Mouse (Mus musculus): ENCODE results near the gene Ube2d3.

Ube2d3 gene

GRCm38 (mm10) chr3:135437758-135438495 lies at the start of gene Ube2d3:
Gene Ube2d3, plus strand, starts transcription at chr3:135438149.
- DNase-seq (ENCODE audit: low spot score) = peak; percentile 89

GRCm38 (mm10) chr3:135393186-135393585 lies 44.8 kb upstream of the Ube2d3 start:
- DNase-seq (ENCODE audit: low spot score) = no peak

GRCm38 (mm10) chr3:135395085-135395484 lies 42.9 kb upstream of the Ube2d3 start:
- DNase-seq (ENCODE audit: low spot score) = no peak

- no peak for DNase-seq (ENCODE audit: low spot score)
Observed at GRCm38 (mm10) chr3:135396081-135396480, 41.9 kb upstream of the Ube2d3 start.

GRCm38 (mm10) chr3:135397112-135397511 lies 40.8 kb upstream of the Ube2d3 start:
- DNase-seq (ENCODE audit: low spot score) = no peak

GRCm38 (mm10) chr3:135402201-135402658 lies 35.7 kb upstream of the Ube2d3 start:
- DNase-seq (ENCODE audit: low spot score) = peak; percentile 59

- DNase-seq (ENCODE audit: low spot score) = no peak
Observed at GRCm38 (mm10) chr3:135403211-135403610, 34.7 kb upstream of the Ube2d3 start.

GRCm38 (mm10) chr3:135403856-135404255 lies 34.1 kb upstream of the Ube2d3 start:
- DNase-seq (ENCODE audit: low spot score) = no peak

- no peak for DNase-seq (ENCODE audit: low spot score)
Observed at GRCm38 (mm10) chr3:135404599-135404998, 33.4 kb upstream of the Ube2d3 start.

GRCm38 (mm10) chr3:135407351-135407750 lies 30.6 kb upstream of the Ube2d3 start:
- DNase-seq (ENCODE audit: low spot score) = no peak

GRCm38 (mm10) chr3:135409219-135409618 lies 28.7 kb upstream of the Ube2d3 start:
- no peak for DNase-seq (ENCODE audit: low spot score)

- DNase-seq (ENCODE audit: low spot score) = no peak
Observed at GRCm38 (mm10) chr3:135411056-135411455, 26.9 kb upstream of the Ube2d3 start.

- no peak for DNase-seq (ENCODE audit: low spot score)
Observed at GRCm38 (mm10) chr3:135411824-135412223, 26.1 kb upstream of the Ube2d3 start.

GRCm38 (mm10) chr3:135417245-135417644 lies 20.7 kb upstream of the Ube2d3 start:
- DNase-seq (ENCODE audit: low spot score) = no peak

GRCm38 (mm10) chr3:135417799-135418198 lies 20.1 kb upstream of the Ube2d3 start:
- DNase-seq (ENCODE audit: low spot score) = no peak

- DNase-seq (ENCODE audit: low spot score) = no peak
Observed at GRCm38 (mm10) chr3:135420542-135421309, 17.2 kb upstream of the Ube2d3 start.

- no peak for DNase-seq (ENCODE audit: low spot score)
Observed at GRCm38 (mm10) chr3:135421310-135421594, 16.7 kb upstream of the Ube2d3 start.

GRCm38 (mm10) chr3:135422232-135422855 lies 15.6 kb upstream of the Ube2d3 start:
- no peak for DNase-seq (ENCODE audit: low spot score)

GRCm38 (mm10) chr3:135422856-135423607 lies 14.9 kb upstream of the Ube2d3 start:
- peak; percentile 75 for DNase-seq (ENCODE audit: low spot score)

- DNase-seq (ENCODE audit: low spot score) = no peak
Observed at GRCm38 (mm10) chr3:135423608-135424212, 14.2 kb upstream of the Ube2d3 start, which contains the start of gene Cisd2. Gene Cisd2, minus strand, starts transcription at chr3:135423925.

GRCm38 (mm10) chr3:135436901-135437616 lies 890 bp upstream of the Ube2d3 start:
- no peak for DNase-seq (ENCODE audit: low spot score)

All from ovary, postnatal 10 days (tissue).